Comparison of ENCODE assay signal across 25 mouse cellular contexts in the genomic region with DNA sequence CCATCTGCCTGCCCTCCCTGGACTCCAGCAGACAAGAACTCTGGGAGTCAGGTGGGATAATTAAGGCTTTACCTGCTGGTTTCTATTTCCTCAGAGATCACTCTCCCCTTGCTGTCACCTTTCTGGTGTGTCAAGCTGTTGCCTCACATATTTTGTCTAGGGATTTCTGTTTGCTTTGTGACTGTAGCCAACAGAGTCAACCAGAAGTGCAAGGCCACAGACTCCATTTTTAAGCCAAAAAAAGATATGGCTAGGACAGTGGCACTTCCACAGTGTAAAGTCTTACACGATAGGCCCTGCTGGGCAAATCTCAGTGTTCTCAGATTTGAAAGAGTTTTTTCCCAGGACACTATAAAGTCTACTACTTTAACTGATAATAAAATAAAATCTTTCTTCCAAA. TPM values are rescaled to one million over a fixed set of nuclear protein-coding genes. Genes with fewer than 3 reads are reported as not detected.
A peak's percentile ranks its signal among the peaks of the same experiment; 100 is the strongest.
DNase-seq lines count a peak whose midpoint lies in the region; ATAC-seq lines count a peak whose summit lies in the region.
"Had no signal": no experiment of that assay in that cellular context is flagged by ENCODE, and none has a peak within 500 bp of the region (broad histone marks: within the 10 kb centered on the region; RNA-seq: fewer than 3 reads in every experiment).

No protein-coding gene starts in this region.

- no peaks in the 10 kb centered on the region for H3K4me1 ChIP-seq in liver, embryonic 11.5 days (replicated peaks; ENCODE audit: control insufficient read depth, insufficient read depth, low read length)
- peaks cover 22% of the 10 kb centered on the region for H3K4me1 ChIP-seq in liver, embryonic 13.5 days (replicated peaks)
- peaks cover 22% of the 10 kb centered on the region for H3K4me1 ChIP-seq in liver, embryonic 15.5 days (replicated peaks)
- no peaks in the 10 kb centered on the region for H3K4me1 ChIP-seq in hindbrain, embryonic 13.5 days (replicated peaks)
- H3K4me1 ChIP-seq: embryonic facial prominence, embryonic 12.5 days; embryonic facial prominence, embryonic 15.5 days; hindbrain, embryonic 15.5 days had no signal

- ATAC-seq in liver, embryonic 11.5 days (replicated peaks; ENCODE audit: low FRiP score): no peak
- ATAC-seq in liver, embryonic 13.5 days (ENCODE audit: low read depth): no peak
- ATAC-seq in liver, embryonic 15.5 days (ENCODE audit: insufficient read depth): no peak
- no peak for ATAC-seq in hindbrain, embryonic 13.5 days (ENCODE audit: low FRiP score)
- no peak for ATAC-seq in monocyte, adult 5-6 weeks (replicated peaks; ENCODE audit: insufficient number of reproducible peaks, low FRiP score, low TSS enrichment, poor library complexity, severe bottlenecking)
- ATAC-seq: CD4-positive, CD25-positive, alpha-beta regulatory T cell, adult 4 months; forebrain, embryonic 14.5 days; forebrain, postnatal 0 days had no signal

- H3K27ac ChIP-seq in liver, embryonic 11.5 days (ENCODE audit: low read depth, low read length): no peak overlapping the region
- 0 out of 2 replicates have a peak overlapping the region, but pooled peaks have one; percentile 25 for H3K27ac ChIP-seq in liver, embryonic 13.5 days
- H3K27ac ChIP-seq in liver, embryonic 15.5 days (replicated peaks): peak overlapping the region; percentile 51
- no peak overlapping the region for H3K27ac ChIP-seq in hindbrain, embryonic 13.5 days
- H3K27ac ChIP-seq: embryonic facial prominence, embryonic 12.5 days; embryonic facial prominence, embryonic 15.5 days; gastrocnemius, adult 2 months; heart, embryonic 15.5 days; hindbrain, embryonic 15.5 days had no signal

- no peak overlapping the region for H3K9ac ChIP-seq in liver, embryonic 11.5 days (ENCODE audit: low read depth, low read length)
- no peak overlapping the region for H3K9ac ChIP-seq in liver, embryonic 13.5 days
- no peak overlapping the region for H3K9ac ChIP-seq in liver, embryonic 15.5 days
- no peak overlapping the region for H3K9ac ChIP-seq in hindbrain, embryonic 13.5 days
- H3K9ac ChIP-seq: embryonic facial prominence, embryonic 12.5 days; embryonic facial prominence, embryonic 15.5 days; forebrain, postnatal 0 days; heart, embryonic 12.5 days; heart, embryonic 15.5 days; hindbrain, embryonic 15.5 days had no signal

- H3K4me2 ChIP-seq in liver, embryonic 11.5 days: no peak overlapping the region
- H3K4me2 ChIP-seq in liver, embryonic 13.5 days: no peak overlapping the region
- no peak overlapping the region for H3K4me2 ChIP-seq in liver, embryonic 15.5 days
- no peak overlapping the region for H3K4me2 ChIP-seq in hindbrain, embryonic 13.5 days
- H3K4me2 ChIP-seq: embryonic facial prominence, embryonic 12.5 days; embryonic facial prominence, embryonic 15.5 days; heart, embryonic 12.5 days; heart, embryonic 15.5 days; hindbrain, embryonic 15.5 days had no signal

- H3K4me3 ChIP-seq in liver, embryonic 11.5 days (ENCODE audit: low read depth, low read length): no peak overlapping the region
- H3K4me3 ChIP-seq in liver, embryonic 13.5 days (replicated peaks): no peak overlapping the region
- no peak overlapping the region for H3K4me3 ChIP-seq in liver, embryonic 15.5 days (replicated peaks)
- H3K4me3 ChIP-seq in hindbrain, embryonic 13.5 days: no peak overlapping the region
- H3K4me3 ChIP-seq: embryonic facial prominence, embryonic 12.5 days; embryonic facial prominence, embryonic 15.5 days; gastrocnemius, adult 2 months; heart, embryonic 12.5 days; heart, embryonic 15.5 days; hindbrain, embryonic 15.5 days had no signal

- no peaks in the 10 kb centered on the region for H3K9me3 ChIP-seq in liver, embryonic 11.5 days (ENCODE audit: control insufficient read depth, low read length)
- no peaks in the 10 kb centered on the region for H3K9me3 ChIP-seq in liver, embryonic 13.5 days (replicated peaks)
- H3K9me3 ChIP-seq in liver, embryonic 15.5 days (replicated peaks): no peaks in the 10 kb centered on the region
- H3K9me3 ChIP-seq in hindbrain, embryonic 13.5 days: no peaks in the 10 kb centered on the region
- H3K9me3 ChIP-seq: embryonic facial prominence, embryonic 12.5 days; embryonic facial prominence, embryonic 15.5 days; heart, embryonic 12.5 days; heart, embryonic 15.5 days; hindbrain, embryonic 15.5 days had no signal

- peak; percentile 20 for DNase-seq in liver, embryonic 11.5 days (ENCODE audit: low spot score)
- DNase-seq in liver: no peak
- no peak for DNase-seq in liver, embryonic 13.5 days
- DNase-seq: adrenal gland, adult 2 months; adrenal gland, postnatal 14 days; cerebellum, adult 11 months; cerebellum, adult 2 months; cerebellum, adult 9-11 months; cerebellum, postnatal 25 days; forebrain, postnatal 0 days; gastrocnemius, adult 2 months; gastrocnemius, postnatal 14 days; heart, adult 18-20 months; heart, postnatal 10 days; heart, postnatal 36 days had no signal

- H3K27me3 ChIP-seq in liver, embryonic 11.5 days (replicated peaks; ENCODE audit: control insufficient read depth, insufficient read depth, low read length): no peaks in the 10 kb centered on the region
- no peaks in the 10 kb centered on the region for H3K27me3 ChIP-seq in liver, embryonic 13.5 days
- no peaks in the 10 kb centered on the region for H3K27me3 ChIP-seq in liver, embryonic 15.5 days
- H3K27me3 ChIP-seq in hindbrain, embryonic 13.5 days: no peaks in the 10 kb centered on the region
- H3K27me3 ChIP-seq: embryonic facial prominence, embryonic 12.5 days; embryonic facial prominence, embryonic 15.5 days; heart, embryonic 12.5 days; heart, embryonic 15.5 days; hindbrain, embryonic 15.5 days had no signal

- 76% methylated on average over 1 of the region's 1 CpGs for WGBS in liver, embryonic 11.5 days
- 71% methylated on average over 1 of the region's 1 CpGs for WGBS in liver, embryonic 13.5 days (ENCODE audit: insufficient replicate concordance)
- WGBS in liver, embryonic 15.5 days (ENCODE audit: insufficient replicate concordance): 61% methylated on average over 1 of the region's 1 CpGs
- 97% methylated on average over 1 of the region's 1 CpGs for WGBS in hindbrain, embryonic 13.5 days

- H3K36me3 ChIP-seq in liver, embryonic 11.5 days (ENCODE audit: control insufficient read depth, insufficient read depth, low read length): no peaks in the 10 kb centered on the region
- no peaks in the 10 kb centered on the region for H3K36me3 ChIP-seq in liver, embryonic 13.5 days
- no peaks in the 10 kb centered on the region for H3K36me3 ChIP-seq in liver, embryonic 15.5 days (replicated peaks)
- no peaks in the 10 kb centered on the region for H3K36me3 ChIP-seq in hindbrain, embryonic 13.5 days
- H3K36me3 ChIP-seq: embryonic facial prominence, embryonic 12.5 days; embryonic facial prominence, embryonic 15.5 days; heart, embryonic 12.5 days; heart, embryonic 15.5 days; hindbrain, embryonic 15.5 days had no signal

RNA-seq across cellular contexts. Expression of a gene that starts 56.9 kb away (rescaled TPM):
- 8.8 and 10.1 TPM in 2 replicates for polyA plus RNA-seq in liver, embryonic 11.5 days (2014; fragmentation: Nextera tagmentation; extraction: Ambion mirVana)
- 10.8 and 12.0 TPM in 2 replicates for polyA plus RNA-seq in liver, embryonic 13.5 days (2015; fragmentation: Nextera tagmentation; extraction: Ambion mirVana)
- 15.0 and 17.5 TPM in 2 replicates for polyA plus RNA-seq in liver, embryonic 15.5 days (2015; fragmentation: Nextera tagmentation; extraction: Ambion mirVana)
- polyA plus RNA-seq in hindbrain, embryonic 13.5 days (2015; fragmentation: Nextera tagmentation; extraction: Ambion mirVana): 24.8 and 27.2 TPM in 2 replicates
- 9.1 to 23.2 TPM (median 11.9 TPM) in 3 replicates for total RNA-seq in monocyte, adult 5-6 weeks (2017)

Comparison
In these comparisons a context has a peak if more than half of its experiments do, and no peak if none do; other contexts are left out.
1. H3K27ac ChIP-seq: peak in liver, embryonic 13.5 days (single experiment) and liver, embryonic 15.5 days (single experiment); none in liver, embryonic 11.5 days (single experiment) and hindbrain, embryonic 13.5 days (single experiment).